Mouse (Mus musculus) kidney, postnatal 0 days (tissue): ENCODE measurements around the gene Pde4a. TPM values are rescaled to one million over a fixed set of nuclear protein-coding genes. Genes with fewer than 3 reads are reported as not detected.

Source experiments
- ATAC-seq: fragments of 200-750 bp; cut with Nextera tagmentation; replicated peaks from 2 replicates; pipeline ENCODE4 v1.8.0; 2017; ENCODE audit warnings: low read depth, moderate number of reproducible peaks, moderate TSS enrichment, moderate library complexity; ENCODE audit not compliant: low FRiP score
- DNase-seq: peaks from one replicate; pipeline ENCODE4 v3.0.0-alpha.2; 2016; ENCODE audit warnings: low spot score
- H3K27ac ChIP-seq: fragments of 300-500 bp; sonication (generic); 2 replicates; pipeline ENCODE4 v1.5.1; 2014; ENCODE audit warnings: mild to moderate bottlenecking
- H3K27me3 ChIP-seq: fragments of 300-500 bp; sonication (generic); 2 replicates; pipeline ENCODE4 v1.6.1; 2014; ENCODE audit warnings: low read length, mixed read lengths; ENCODE audit not compliant: insufficient read depth
- H3K36me3 ChIP-seq: fragments of 300-500 bp; sonication (generic); 2 replicates; pipeline ENCODE4 v1.6.1; 2014; ENCODE audit warnings: low read length, mixed read lengths; ENCODE audit not compliant: insufficient read depth
- H3K4me1 ChIP-seq: fragments of 300-500 bp; sonication (generic); replicated peaks from 2 replicates; pipeline ENCODE4 v1.6.1; 2014; ENCODE audit warnings: antibody characterized with exemption, low read length, mixed read lengths; ENCODE audit not compliant: insufficient read depth
- H3K4me2 ChIP-seq: fragments of 300-500 bp; sonication (generic); 2 replicates; pipeline ENCODE4 v1.6.1; 2014; ENCODE audit warnings: mild to moderate bottlenecking, low read length, moderate library complexity, mixed read lengths
- H3K4me3 ChIP-seq: fragments of 300-500 bp; sonication (generic); replicated peaks from 2 replicates; pipeline ENCODE4 v1.5.1; 2014; ENCODE audit warnings: low read depth, low read length
- H3K9ac ChIP-seq: fragments of 300-500 bp; sonication (generic); 2 replicates; pipeline ENCODE4 v1.6.1; 2014; ENCODE audit warnings: low read depth, low read length
- H3K9me3 ChIP-seq: fragments of 300-500 bp; sonication (generic); replicated peaks from 2 replicates; pipeline ENCODE4 v1.6.1; 2016; ENCODE audit warnings: low read length, inconsistent platforms, mixed read lengths
- CTCF ChIP-seq: IDR thresholded peaks from 2 replicates; pipeline ENCODE4 v1.5.1; 2016; ENCODE audit warnings: antibody characterized with exemption, low read depth, mild to moderate bottlenecking, moderate library complexity
- WGBS: fragments of 180-500 bp; shearing (Covaris S2); extraction: QIAGEN DNeasy Blood & Tissue Kit; methylation state at CpG from one replicate; pipeline ENCODE4 v1.1.7; 2014; 5-methylcytosine and 5-hydroxymethylcytosine counted together
- polyA plus RNA-seq: library from polyadenylated mRNA; unstranded; fragments of >200 nt; fragmentation: Nextera tagmentation; extraction: Ambion mirVana; gene quantifications from 2 replicates; pipeline ENCODE4 v1.2.1, GENCODE M21; 2015

Gene Pde4a
- polyA plus RNA-seq, 1 experiment from 2014 or later, result 8.2 TPM

DNA sequence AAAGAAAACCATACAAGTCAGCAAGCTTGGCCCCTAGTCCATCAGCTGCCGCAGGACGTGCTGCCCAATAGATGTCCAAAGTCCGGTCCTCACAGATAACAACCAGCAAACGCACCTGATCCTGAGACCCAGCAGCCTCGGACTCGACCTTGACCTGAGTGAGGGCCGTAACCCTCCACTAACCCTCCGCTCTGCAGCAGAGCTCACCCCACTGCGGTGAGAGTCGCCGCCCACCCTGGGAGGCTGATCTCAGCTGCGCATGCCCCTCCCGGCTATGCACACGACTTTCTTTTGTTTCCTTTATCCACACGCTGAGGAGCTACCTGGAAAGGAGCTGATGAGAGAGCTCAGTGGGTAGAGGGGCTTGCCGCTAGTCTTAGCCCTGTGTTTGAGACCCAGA lies 61.8 kb downstream of the Pde4a start:
- ATAC-seq (peak; percentile 23; the same call in 1 of the 2 replicates), DNase-seq (peak; percentile 52)
- no peaks in the 10 kb centered on the region for H3K27me3 ChIP-seq
- H3K4me2 ChIP-seq, result peak overlapping the region; percentile 60
- H3K36me3 ChIP-seq, result no peaks in the 10 kb centered on the region
- H3K4me1 ChIP-seq, result 0 out of 2 replicates have a peak, but pooled peaks cover 11% of the 10 kb centered on the region
- H3K27ac ChIP-seq, result no peak overlapping the region
- no peak for TF ChIP-seq CTCF
- H3K9me3 ChIP-seq, result no peaks in the 10 kb centered on the region
- 13% methylated on average over 16 of the region's 16 CpGs for WGBS
- peak overlapping the region; percentile 11 for H3K4me3 ChIP-seq
- peak overlapping the region; percentile 35; the same call in 1 of the 2 replicates for H3K9ac ChIP-seq

DNA sequence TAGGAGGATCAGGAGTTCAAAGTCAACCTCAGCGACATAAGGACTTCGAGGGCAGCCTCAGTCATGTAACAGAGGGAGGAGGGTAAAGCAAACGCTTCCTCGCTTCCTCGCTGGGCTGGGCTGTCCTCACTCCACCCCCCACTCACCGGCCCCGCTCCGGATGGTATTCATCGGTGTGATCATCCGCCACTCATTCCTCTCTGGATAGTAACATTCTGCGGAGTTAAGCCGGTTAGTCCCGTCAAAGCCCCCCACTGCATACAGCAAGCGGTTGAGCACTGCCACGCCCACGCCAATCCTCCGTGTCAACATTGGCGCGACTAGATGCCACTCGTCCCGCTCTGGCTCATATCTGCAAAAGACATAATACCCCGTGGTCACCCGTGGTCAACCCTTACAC lies 66.0 kb downstream of the Pde4a start:
- no peak for TF ChIP-seq CTCF
- Histone ChIP-seq H3K9ac (no peak overlapping the region), H3K27ac (no peak overlapping the region), H3K4me1 (0 out of 2 replicates have a peak, but pooled peaks cover 11% of the 10 kb centered on the region), H3K4me3 (no peak overlapping the region), H3K36me3 (peaks cover 19% of the 10 kb centered on the region), H3K9me3 (no peaks in the 10 kb centered on the region), H3K4me2 (no peak overlapping the region), H3K27me3 (no peaks in the 10 kb centered on the region)
- ATAC-seq, result 0 out of 2 replicates have a peak, but pooled peaks have one; percentile 10
- DNase-seq, result no peak
- WGBS, result 66% methylated on average over 23 of the region's 23 CpGs

DNA sequence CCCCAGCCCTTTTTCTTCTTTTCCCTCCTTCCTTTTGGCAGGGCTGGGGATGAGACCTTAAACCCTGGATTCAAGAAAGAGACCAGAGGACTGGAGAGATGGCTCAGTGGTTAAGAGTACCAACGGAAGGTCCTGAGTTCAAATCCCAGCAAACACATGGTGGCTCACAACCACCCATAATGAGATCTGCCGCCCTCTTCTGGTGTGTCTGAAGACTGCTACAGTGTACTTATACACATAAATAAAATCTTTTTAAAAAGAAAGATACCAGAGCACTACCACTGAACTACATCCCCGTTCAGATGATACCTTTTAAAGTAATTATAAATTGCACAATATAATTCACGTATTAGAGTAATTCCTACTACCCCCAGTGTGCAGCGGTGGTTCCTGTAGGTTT lies 67.4 kb downstream of the Pde4a start:
- H3K27me3 ChIP-seq, result no peaks in the 10 kb centered on the region
- no peaks in the 10 kb centered on the region for H3K9me3 ChIP-seq
- H3K4me1 ChIP-seq, result peaks cover 12% of the 10 kb centered on the region
- no peak for TF ChIP-seq CTCF
- H3K9ac ChIP-seq, result no peak overlapping the region
- ATAC-seq, result no peak
- no peak overlapping the region for H3K27ac ChIP-seq
- H3K36me3 ChIP-seq, result peaks cover 19% of the 10 kb centered on the region
- WGBS, result 88% methylated on average over 5 of the region's 5 CpGs
- DNase-seq, result no peak
- H3K4me2 ChIP-seq, result no peak overlapping the region
- no peak overlapping the region for H3K4me3 ChIP-seq

DNA sequence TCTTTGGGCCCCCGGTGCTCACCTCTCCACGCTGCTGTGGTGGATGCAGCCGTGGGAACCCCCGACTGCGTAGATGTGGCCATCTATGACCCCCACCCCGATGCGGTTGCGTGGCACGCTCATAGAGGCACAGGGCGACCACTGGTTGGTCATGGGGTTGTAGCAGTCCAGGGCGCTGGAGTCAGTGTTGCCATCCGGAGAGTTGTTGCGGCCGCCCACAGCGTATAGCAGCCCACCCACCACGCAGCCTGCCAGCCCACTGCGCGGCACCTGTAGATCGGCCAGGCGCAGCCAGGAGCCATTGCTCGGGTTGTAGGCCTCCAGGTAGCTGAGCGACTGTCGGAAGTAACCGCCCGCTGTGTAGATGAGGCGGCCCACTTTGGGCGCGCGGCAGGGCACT lies 67.9 kb downstream of the Pde4a start:
- no peak overlapping the region for H3K27ac ChIP-seq
- no peak overlapping the region for H3K4me3 ChIP-seq
- no peak for DNase-seq
- no peak for TF ChIP-seq CTCF
- ATAC-seq, result no peak
- no peaks in the 10 kb centered on the region for H3K27me3 ChIP-seq
- WGBS, result 95% methylated on average over 29 of the region's 29 CpGs
- no peaks in the 10 kb centered on the region for H3K9me3 ChIP-seq
- no peak overlapping the region for H3K4me2 ChIP-seq
- H3K36me3 ChIP-seq, result peaks cover 19% of the 10 kb centered on the region
- peaks cover 10% of the 10 kb centered on the region for H3K4me1 ChIP-seq
- H3K9ac ChIP-seq, result no peak overlapping the region

DNA sequence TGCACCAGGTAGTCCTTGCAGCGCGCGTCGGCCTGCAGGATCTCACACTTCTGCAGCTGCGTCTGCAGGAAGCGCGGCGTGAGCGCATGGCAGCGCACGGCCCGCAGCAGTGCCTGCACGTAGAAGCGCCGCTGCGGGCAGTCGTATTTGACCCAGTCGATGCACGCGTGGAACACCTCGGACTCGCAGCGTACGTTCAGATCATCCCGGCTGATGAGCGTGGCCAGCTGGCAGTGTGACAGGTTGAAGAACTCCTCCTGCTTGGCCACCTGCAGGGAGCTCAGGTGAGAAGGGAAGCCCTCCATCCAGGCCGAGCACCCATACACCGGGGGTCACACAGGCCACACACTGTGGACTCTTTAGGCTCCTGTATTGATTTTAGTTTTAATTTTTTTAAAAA lies 68.3 kb downstream of the Pde4a start:
- H3K9ac ChIP-seq, result no peak overlapping the region
- H3K36me3 ChIP-seq, result peaks cover 19% of the 10 kb centered on the region
- no peaks in the 10 kb centered on the region for H3K9me3 ChIP-seq
- H3K4me1 ChIP-seq, result peaks cover 10% of the 10 kb centered on the region
- H3K4me3 ChIP-seq, result no peak overlapping the region
- no peak overlapping the region for H3K27ac ChIP-seq
- WGBS, result 89% methylated on average over 28 of the region's 28 CpGs
- H3K27me3 ChIP-seq, result no peaks in the 10 kb centered on the region
- ATAC-seq (no peak), DNase-seq (no peak)
- no peak for TF ChIP-seq CTCF
- no peak overlapping the region for H3K4me2 ChIP-seq

DNA sequence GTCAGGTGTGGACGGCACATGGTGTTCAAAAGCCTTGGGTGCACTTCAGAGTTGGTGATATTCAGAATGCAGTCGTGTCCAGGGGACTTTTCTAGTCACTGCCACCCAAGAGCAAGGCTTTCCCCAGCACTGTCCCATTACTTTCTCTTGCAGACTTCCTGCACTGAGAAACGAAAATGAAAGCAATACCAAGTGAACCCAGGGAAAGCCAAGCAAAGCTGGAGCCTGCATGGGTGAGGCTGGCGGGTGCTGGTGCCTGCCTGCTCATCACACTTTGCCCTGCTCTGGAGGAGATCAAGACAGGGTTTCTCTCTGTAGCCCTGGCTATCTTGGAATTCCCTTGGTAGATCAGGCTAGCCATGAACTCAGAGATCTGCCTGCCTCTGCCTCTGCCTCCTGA lies 69.8 kb downstream of the Pde4a start:
- Histone ChIP-seq H3K9ac (no peak overlapping the region), H3K4me2 (no peak overlapping the region), H3K36me3 (peaks cover 19% of the 10 kb centered on the region), H3K27me3 (no peaks in the 10 kb centered on the region), H3K4me3 (no peak overlapping the region), H3K9me3 (no peaks in the 10 kb centered on the region), H3K4me1 (peaks cover 10% of the 10 kb centered on the region), H3K27ac (no peak overlapping the region)
- ATAC-seq (no peak), DNase-seq (no peak)
- no peak for TF ChIP-seq CTCF
- 81% methylated on average over 4 of the region's 4 CpGs for WGBS

DNA sequence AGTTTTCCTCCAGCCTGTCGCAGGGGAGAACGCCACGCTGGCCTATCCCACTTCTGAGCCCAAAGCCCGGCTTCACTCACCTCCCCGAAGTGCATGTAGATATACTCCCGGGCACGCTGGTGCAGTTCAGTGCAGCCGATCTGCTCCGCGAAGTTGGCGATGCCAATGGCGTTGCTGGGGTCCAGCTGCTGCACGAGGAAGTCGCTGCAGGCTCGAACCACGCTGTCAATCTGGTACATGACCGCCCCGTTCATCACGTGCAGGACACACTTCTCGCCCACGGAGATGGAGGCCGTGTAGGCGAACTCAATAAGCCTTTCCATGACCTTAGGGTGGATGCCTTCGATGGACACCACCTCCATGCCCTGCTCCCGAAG lies 71.5 kb downstream of the Pde4a start:
- Histone ChIP-seq H3K4me1 (peaks cover 10% of the 10 kb centered on the region), H3K4me2 (peak overlapping the region; percentile 86), H3K36me3 (peaks cover 19% of the 10 kb centered on the region), H3K4me3 (peak overlapping the region; percentile 97; the same call in 1 of the 2 replicates), H3K27ac (peak overlapping the region; percentile 92; the same call in 1 of the 2 replicates), H3K9me3 (no peaks in the 10 kb centered on the region), H3K27me3 (no peaks in the 10 kb centered on the region), H3K9ac (peak overlapping the region; percentile 95; the same call in 1 of the 2 replicates)
- DNase-seq (no peak), ATAC-seq (no peak)
- WGBS, result 69% methylated on average over 25 of the region's 25 CpGs
- no peak for TF ChIP-seq CTCF
